Mouse (Mus musculus) testis, adult 2 months (tissue): ENCODE results near the gene Olfr317.

Source experiments
- CTCF ChIP-seq: fragments of 200-500 bp; IDR thresholded peaks from 2 replicates; pipeline ENCODE4 v1.5.1; 2012; ENCODE audit warnings: low read depth, mild to moderate bottlenecking, inconsistent platforms, low read length, moderate library complexity; ENCODE audit not compliant: control insufficient read depth, insufficient read depth, insufficient replicate concordance
- POLR2A ChIP-seq: fragments of 200-500 bp; IDR thresholded peaks from 2 replicates; pipeline ENCODE4 v1.6.1; 2012; ENCODE audit warnings: low read depth, mild to moderate bottlenecking, inconsistent platforms, low read length, moderate library complexity; ENCODE audit not compliant: control insufficient read depth

DNA sequence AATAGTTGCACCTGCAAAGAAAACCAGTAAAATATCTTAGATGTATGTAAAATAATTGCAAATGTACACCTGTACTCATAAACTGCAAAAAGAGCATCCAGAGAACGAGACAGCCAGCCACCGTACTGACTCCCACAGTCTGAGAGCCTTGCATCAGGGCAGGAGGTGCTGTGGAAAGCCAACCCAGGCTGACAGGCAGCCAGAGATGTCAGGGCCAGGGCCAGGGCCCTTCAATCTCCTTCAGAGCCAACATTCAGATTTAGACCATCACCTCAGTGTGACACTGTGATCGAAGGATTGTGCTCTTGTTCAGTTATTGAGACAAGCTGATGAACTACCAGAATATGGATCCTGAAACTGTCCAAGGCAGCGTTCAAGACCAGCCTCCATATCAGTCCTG lies 19.3 kb downstream of the Olfr317 start:
- no peak for TF ChIP-seq POLR2A
- TF ChIP-seq CTCF = no peak
